Mouse (Mus musculus): ENCODE data around the gene Pigc. TPM values are rescaled to one million over a fixed set of nuclear protein-coding genes. Genes with fewer than 3 reads are reported as not detected.
A peak's percentile ranks its signal among the peaks of the same experiment; 100 is the strongest.

Gene Pigc
- polyA plus RNA-seq, 1 experiment from 2014 or later, result 29.9 TPM

DNA sequence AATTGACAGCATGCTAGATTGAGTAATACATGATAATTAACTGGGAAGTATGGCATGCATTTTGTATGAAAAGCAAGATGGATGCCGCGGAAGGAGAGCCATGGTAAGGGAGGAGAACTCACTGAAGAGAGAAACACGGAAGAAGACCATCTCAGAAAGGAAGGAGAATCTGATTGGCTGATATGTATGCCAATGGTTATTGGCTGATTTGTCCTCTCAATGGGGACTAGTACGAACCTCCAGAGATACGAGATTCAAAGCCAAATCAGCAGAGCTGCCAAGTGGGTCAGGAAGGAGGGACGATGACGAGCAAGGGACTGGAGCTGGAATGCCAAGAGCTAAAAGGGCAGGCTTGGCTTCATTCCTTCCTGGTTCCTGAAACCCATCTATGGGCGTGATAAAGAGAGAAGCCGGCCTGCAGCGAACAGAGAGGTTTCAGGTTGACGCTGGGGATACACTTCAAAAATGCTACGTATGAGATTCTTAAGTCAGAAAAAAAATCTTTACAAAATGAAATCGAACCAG lies 43.6 kb upstream of the Pigc start:
- Histone ChIP-seq H3K36me3 (ENCODE audit: control insufficient read depth, insufficient read depth, low read length) (no peaks in the 10 kb centered on the region), H3K9me3 (ENCODE audit: control insufficient read depth, low read length) (no peaks in the 10 kb centered on the region), H3K4me3 (ENCODE audit: low read depth, low read length) (no peak overlapping the region), H3K9ac (ENCODE audit: low read length) (no peak overlapping the region), H3K27me3 (ENCODE audit: control insufficient read depth, insufficient read depth, low read length) (no peaks in the 10 kb centered on the region), H3K4me2 (replicated peaks; ENCODE audit: low read depth) (no peak overlapping the region), H3K27ac (replicated peaks) (0 out of 2 replicates have a peak overlapping the region, but pooled peaks have one; percentile 2), H3K4me1 (replicated peaks; ENCODE audit: control insufficient read depth, insufficient read depth) (no peaks in the 10 kb centered on the region)
- no peak for DNase-seq (ENCODE audit: low spot score)
- WGBS, result 59% methylated on average over 13 of the region's 13 CpGs
- ATAC-seq (ENCODE audit: low FRiP score, low TSS enrichment), result peak; percentile 38; the same call in 1 of the 2 replicates
- TF ChIP-seq EP300 (optimal IDR thresholded peaks at IDR 0.05), result no peak
- TF ChIP-seq CTCF (IDR thresholded peaks at IDR 0.05; ENCODE audit: low read depth), result no peak

- Histone ChIP-seq H3K4me1 (replicated peaks; ENCODE audit: control insufficient read depth, insufficient read depth) (no peaks in the 10 kb centered on the region), H3K4me2 (replicated peaks; ENCODE audit: low read depth) (no peak overlapping the region), H3K4me3 (ENCODE audit: low read depth, low read length) (no peak overlapping the region), H3K9me3 (ENCODE audit: control insufficient read depth, low read length) (no peaks in the 10 kb centered on the region), H3K27ac (replicated peaks) (no peak overlapping the region), H3K27me3 (ENCODE audit: control insufficient read depth, insufficient read depth, low read length) (no peaks in the 10 kb centered on the region), H3K9ac (ENCODE audit: low read length) (no peak overlapping the region), H3K36me3 (ENCODE audit: control insufficient read depth, insufficient read depth, low read length) (no peaks in the 10 kb centered on the region)
- ATAC-seq (ENCODE audit: low FRiP score, low TSS enrichment) (no peak), DNase-seq (ENCODE audit: low spot score) (no peak)
- TF ChIP-seq EP300 (optimal IDR thresholded peaks at IDR 0.05) (no peak), CTCF (IDR thresholded peaks at IDR 0.05; ENCODE audit: low read depth) (no peak)
- 78% methylated on average over 2 of the region's 2 CpGs for WGBS
Observed at GRCm38 (mm10) chr1:161927976-161928375, 41.0 kb upstream of the Pigc start.

- DNase-seq (ENCODE audit: low spot score) (no peak), ATAC-seq (ENCODE audit: low FRiP score, low TSS enrichment) (no peak)
- H3K27me3 ChIP-seq (ENCODE audit: control insufficient read depth, insufficient read depth, low read length), result no peaks in the 10 kb centered on the region
- no peaks in the 10 kb centered on the region for H3K9me3 ChIP-seq (ENCODE audit: control insufficient read depth, low read length)
- H3K4me2 ChIP-seq (replicated peaks; ENCODE audit: low read depth), result no peak overlapping the region
- H3K4me1 ChIP-seq (replicated peaks; ENCODE audit: control insufficient read depth, insufficient read depth), result no peaks in the 10 kb centered on the region
- H3K4me3 ChIP-seq (ENCODE audit: low read depth, low read length), result no peak overlapping the region
- H3K36me3 ChIP-seq (ENCODE audit: control insufficient read depth, insufficient read depth, low read length), result no peaks in the 10 kb centered on the region
- WGBS, result 57% methylated on average over 4 of the region's 4 CpGs
- H3K27ac ChIP-seq (replicated peaks), result no peak overlapping the region
- no peak for TF ChIP-seq EP300 (optimal IDR thresholded peaks at IDR 0.05)
- TF ChIP-seq CTCF (IDR thresholded peaks at IDR 0.05; ENCODE audit: low read depth), result no peak
- H3K9ac ChIP-seq (ENCODE audit: low read length), result no peak overlapping the region
Observed at GRCm38 (mm10) chr1:161931313-161931712, 37.7 kb upstream of the Pigc start.

GRCm38 (mm10) chr1:161931817-161932216 lies 37.2 kb upstream of the Pigc start:
- ATAC-seq (ENCODE audit: low FRiP score, low TSS enrichment) (no peak), DNase-seq (ENCODE audit: low spot score) (no peak)
- TF ChIP-seq EP300 (optimal IDR thresholded peaks at IDR 0.05) (no peak), CTCF (IDR thresholded peaks at IDR 0.05; ENCODE audit: low read depth) (no peak)
- Histone ChIP-seq H3K36me3 (ENCODE audit: control insufficient read depth, insufficient read depth, low read length) (no peaks in the 10 kb centered on the region), H3K9ac (ENCODE audit: low read length) (no peak overlapping the region), H3K4me1 (replicated peaks; ENCODE audit: control insufficient read depth, insufficient read depth) (no peaks in the 10 kb centered on the region), H3K27me3 (ENCODE audit: control insufficient read depth, insufficient read depth, low read length) (no peaks in the 10 kb centered on the region), H3K27ac (replicated peaks) (no peak overlapping the region), H3K9me3 (ENCODE audit: control insufficient read depth, low read length) (no peaks in the 10 kb centered on the region), H3K4me3 (ENCODE audit: low read depth, low read length) (no peak overlapping the region), H3K4me2 (replicated peaks; ENCODE audit: low read depth) (no peak overlapping the region)
- 76% methylated on average over 10 of the region's 10 CpGs for WGBS

GRCm38 (mm10) chr1:161932286-161932685 lies 36.7 kb upstream of the Pigc start:
- no peak for TF ChIP-seq EP300 (optimal IDR thresholded peaks at IDR 0.05)
- TF ChIP-seq CTCF (IDR thresholded peaks at IDR 0.05; ENCODE audit: low read depth), result no peak
- ATAC-seq (ENCODE audit: low FRiP score, low TSS enrichment) (no peak), DNase-seq (ENCODE audit: low spot score) (no peak)
- Histone ChIP-seq H3K27me3 (ENCODE audit: control insufficient read depth, insufficient read depth, low read length) (no peaks in the 10 kb centered on the region), H3K9ac (ENCODE audit: low read length) (no peak overlapping the region), H3K9me3 (ENCODE audit: control insufficient read depth, low read length) (no peaks in the 10 kb centered on the region), H3K4me2 (replicated peaks; ENCODE audit: low read depth) (no peak overlapping the region), H3K36me3 (ENCODE audit: control insufficient read depth, insufficient read depth, low read length) (no peaks in the 10 kb centered on the region), H3K4me1 (replicated peaks; ENCODE audit: control insufficient read depth, insufficient read depth) (no peaks in the 10 kb centered on the region), H3K4me3 (ENCODE audit: low read depth, low read length) (no peak overlapping the region), H3K27ac (replicated peaks) (no peak overlapping the region)
- 73% methylated on average over 4 of the region's 4 CpGs for WGBS

- TF ChIP-seq EP300 (optimal IDR thresholded peaks at IDR 0.05) (no peak), CTCF (IDR thresholded peaks at IDR 0.05; ENCODE audit: low read depth) (no peak)
- H3K27me3 ChIP-seq (ENCODE audit: control insufficient read depth, insufficient read depth, low read length), result no peaks in the 10 kb centered on the region
- H3K9ac ChIP-seq (ENCODE audit: low read length), result no peak overlapping the region
- no peak overlapping the region for H3K4me2 ChIP-seq (replicated peaks; ENCODE audit: low read depth)
- H3K36me3 ChIP-seq (ENCODE audit: control insufficient read depth, insufficient read depth, low read length), result no peaks in the 10 kb centered on the region
- ATAC-seq (ENCODE audit: low FRiP score, low TSS enrichment) (no peak), DNase-seq (ENCODE audit: low spot score) (no peak)
- H3K9me3 ChIP-seq (ENCODE audit: control insufficient read depth, low read length), result no peaks in the 10 kb centered on the region
- H3K4me1 ChIP-seq (replicated peaks; ENCODE audit: control insufficient read depth, insufficient read depth), result no peaks in the 10 kb centered on the region
- no peak overlapping the region for H3K4me3 ChIP-seq (ENCODE audit: low read depth, low read length)
- whole genome bisulfite sequencing, result 71% methylated on average over 2 of the region's 2 CpGs
- no peak overlapping the region for H3K27ac ChIP-seq (replicated peaks)
Observed at GRCm38 (mm10) chr1:161942082-161942481, 26.9 kb upstream of the Pigc start.
